Mouse (Mus musculus): ENCODE measurements around the gene Selenov. TPM values are rescaled to one million over a fixed set of nuclear protein-coding genes. Genes with fewer than 3 reads are reported as not detected.

The Selenov gene
- 0.45 and 0.66 TPM in 2 replicates for polyA plus RNA-seq (2014; fragmentation: Nextera tagmentation; extraction: Ambion mirVana)

- peak; percentile 25; the same call in 1 of the 2 replicates for ATAC-seq (ENCODE audit: insufficient read depth, low FRiP score, low TSS enrichment)
- no peaks in the 10 kb centered on the region for H3K36me3 ChIP-seq (ENCODE audit: control insufficient read depth, insufficient read depth, low read length)
- no peak within 1 kb of the TSS for H3K27ac ChIP-seq (ENCODE audit: low read depth, low read length)
- peak within 1 kb of the TSS; percentile 41 for H3K9ac ChIP-seq (ENCODE audit: low read length)
- H3K4me3 ChIP-seq (ENCODE audit: low read depth, low read length) = peak within 1 kb of the TSS; percentile 20
- WGBS = 2% methylated on average over 49 of the region's 52 CpGs
- H3K27me3 ChIP-seq (ENCODE audit: control insufficient read depth, insufficient read depth, low read length) = peaks cover 31% of the 10 kb centered on the region
- peaks cover 9% of the 10 kb centered on the region for H3K4me1 ChIP-seq (ENCODE audit: control insufficient read depth, insufficient read depth, low read length)
- DNase-seq (ENCODE audit: low spot score) = peak; percentile 61
- peak within 1 kb of the TSS; percentile 44 for H3K4me2 ChIP-seq (ENCODE audit: low read depth)
- no peaks in the 10 kb centered on the region for H3K9me3 ChIP-seq (ENCODE audit: control insufficient read depth, low read length)
Observed at GRCm38 (mm10) chr7:28290638-28291590, at the start of gene Selenov. Gene Selenov (minus strand): TSS chr7:28291186.

- DNase-seq (ENCODE audit: low spot score) = peak; percentile 49
- peak overlapping the region; percentile 76; the same call in 1 of the 2 replicates for H3K27ac ChIP-seq (ENCODE audit: low read depth, low read length)
- 82% methylated on average over 19 of the region's 19 CpGs for WGBS
Observed at GRCm38 (mm10) chr7:28339213-28339917, 48.4 kb upstream of the Selenov start.

GRCm38 (mm10) chr7:28338108-28338998 is 47.4 kb upstream of the Selenov start, which contains the start of gene Supt5:
Gene Supt5 (minus strand): TSS chr7:28338746.
- no peaks in the 10 kb centered on the region for H3K36me3 ChIP-seq (ENCODE audit: control insufficient read depth, insufficient read depth, low read length)
- H3K27ac ChIP-seq (ENCODE audit: low read depth, low read length) = peak within 1 kb of the TSS; percentile 76; the same call in 1 of the 2 replicates
- ATAC-seq (ENCODE audit: insufficient read depth, low FRiP score, low TSS enrichment) = peak; percentile 97
- peak within 1 kb of the TSS; percentile 95 for H3K9ac ChIP-seq (ENCODE audit: low read length)
- H3K27me3 ChIP-seq (ENCODE audit: control insufficient read depth, insufficient read depth, low read length) = no peaks in the 10 kb centered on the region
- DNase-seq (ENCODE audit: low spot score) = peak; percentile 98
- WGBS = under 1% methylated on average over 77 of the region's 77 CpGs
- H3K4me3 ChIP-seq (ENCODE audit: low read depth, low read length) = peak within 1 kb of the TSS; percentile 97
- 0 out of 2 replicates have a peak, but pooled peaks cover 6% of the 10 kb centered on the region for H3K4me1 ChIP-seq (ENCODE audit: control insufficient read depth, insufficient read depth, low read length)
- peak within 1 kb of the TSS; percentile 62 for H3K4me2 ChIP-seq (ENCODE audit: low read depth)
- H3K9me3 ChIP-seq (ENCODE audit: control insufficient read depth, low read length) = no peaks in the 10 kb centered on the region

More at GRCm38 (mm10) chr7:28339213-28339917, 48.4 kb upstream of the Selenov start:
- H3K36me3 ChIP-seq (ENCODE audit: control insufficient read depth, insufficient read depth, low read length) = no peaks in the 10 kb centered on the region
- H3K9ac ChIP-seq (ENCODE audit: low read length) = peak overlapping the region; percentile 95
- H3K27me3 ChIP-seq (ENCODE audit: control insufficient read depth, insufficient read depth, low read length) = no peaks in the 10 kb centered on the region
- H3K4me3 ChIP-seq (ENCODE audit: low read depth, low read length) = peak overlapping the region; percentile 97
- no peaks in the 10 kb centered on the region for H3K9me3 ChIP-seq (ENCODE audit: control insufficient read depth, low read length)
- peak overlapping the region; percentile 62 for H3K4me2 ChIP-seq (ENCODE audit: low read depth)
- 0 out of 2 replicates have a peak, but pooled peaks have one; percentile 1 for ATAC-seq (ENCODE audit: insufficient read depth, low FRiP score, low TSS enrichment)
- 0 out of 2 replicates have a peak, but pooled peaks cover 6% of the 10 kb centered on the region for H3K4me1 ChIP-seq (ENCODE audit: control insufficient read depth, insufficient read depth, low read length)

- 100% methylated on average over 2 of the region's 2 CpGs for WGBS
- Histone ChIP-seq H3K9me3 (ENCODE audit: control insufficient read depth, low read length) (no peaks in the 10 kb centered on the region), H3K4me1 (ENCODE audit: control insufficient read depth, insufficient read depth, low read length) (0 out of 2 replicates have a peak, but pooled peaks cover 6% of the 10 kb centered on the region), H3K36me3 (ENCODE audit: control insufficient read depth, insufficient read depth, low read length) (peaks cover 1% of the 10 kb centered on the region; the same call in 1 of the 2 replicates), H3K9ac (ENCODE audit: low read length) (no peak overlapping the region), H3K4me3 (ENCODE audit: low read depth, low read length) (no peak overlapping the region), H3K27me3 (ENCODE audit: control insufficient read depth, insufficient read depth, low read length) (no peaks in the 10 kb centered on the region), H3K4me2 (ENCODE audit: low read depth) (no peak overlapping the region), H3K27ac (ENCODE audit: low read depth, low read length) (no peak overlapping the region)
- ATAC-seq (ENCODE audit: insufficient read depth, low FRiP score, low TSS enrichment) (no peak), DNase-seq (ENCODE audit: low spot score) (no peak)
Observed at GRCm38 (mm10) chr7:28335471-28335870, 44.5 kb upstream of the Selenov start.

- DNase-seq (ENCODE audit: low spot score) (no peak), ATAC-seq (ENCODE audit: insufficient read depth, low FRiP score, low TSS enrichment) (no peak)
- Histone ChIP-seq H3K9me3 (ENCODE audit: control insufficient read depth, low read length) (no peaks in the 10 kb centered on the region), H3K4me2 (ENCODE audit: low read depth) (no peak overlapping the region), H3K27me3 (ENCODE audit: control insufficient read depth, insufficient read depth, low read length) (no peaks in the 10 kb centered on the region), H3K4me3 (ENCODE audit: low read depth, low read length) (no peak overlapping the region), H3K4me1 (ENCODE audit: control insufficient read depth, insufficient read depth, low read length) (0 out of 2 replicates have a peak, but pooled peaks cover 6% of the 10 kb centered on the region), H3K36me3 (ENCODE audit: control insufficient read depth, insufficient read depth, low read length) (peaks cover 4% of the 10 kb centered on the region; the same call in 1 of the 2 replicates), H3K27ac (ENCODE audit: low read depth, low read length) (no peak overlapping the region), H3K9ac (ENCODE audit: low read length) (no peak overlapping the region)
- 94% methylated on average over 4 of the region's 4 CpGs for WGBS
Observed at GRCm38 (mm10) chr7:28334534-28334933, 43.5 kb upstream of the Selenov start.

- no peaks in the 10 kb centered on the region for H3K27me3 ChIP-seq (ENCODE audit: control insufficient read depth, insufficient read depth, low read length)
- H3K4me1 ChIP-seq (ENCODE audit: control insufficient read depth, insufficient read depth, low read length) = no peaks in the 10 kb centered on the region
- H3K36me3 ChIP-seq (ENCODE audit: control insufficient read depth, insufficient read depth, low read length) = peaks cover 25% of the 10 kb centered on the region
- ATAC-seq (ENCODE audit: insufficient read depth, low FRiP score, low TSS enrichment) (no peak), DNase-seq (ENCODE audit: low spot score) (no peak)
- no peak overlapping the region for H3K4me2 ChIP-seq (ENCODE audit: low read depth)
- no peak overlapping the region for H3K27ac ChIP-seq (ENCODE audit: low read depth, low read length)
- 92% methylated on average over 2 of the region's 2 CpGs for WGBS
- no peak overlapping the region for H3K4me3 ChIP-seq (ENCODE audit: low read depth, low read length)
- no peak overlapping the region for H3K9ac ChIP-seq (ENCODE audit: low read length)
- H3K9me3 ChIP-seq (ENCODE audit: control insufficient read depth, low read length) = no peaks in the 10 kb centered on the region
Observed at GRCm38 (mm10) chr7:28328260-28328659, 37.3 kb upstream of the Selenov start.

- no peaks in the 10 kb centered on the region for H3K9me3 ChIP-seq (ENCODE audit: control insufficient read depth, low read length)
- H3K4me2 ChIP-seq (ENCODE audit: low read depth) = no peak overlapping the region
- H3K27me3 ChIP-seq (ENCODE audit: control insufficient read depth, insufficient read depth, low read length) = no peaks in the 10 kb centered on the region
- no peak overlapping the region for H3K9ac ChIP-seq (ENCODE audit: low read length)
- no peak overlapping the region for H3K4me3 ChIP-seq (ENCODE audit: low read depth, low read length)
- DNase-seq (ENCODE audit: low spot score) (no peak), ATAC-seq (ENCODE audit: insufficient read depth, low FRiP score, low TSS enrichment) (no peak)
- H3K4me1 ChIP-seq (ENCODE audit: control insufficient read depth, insufficient read depth, low read length) = no peaks in the 10 kb centered on the region
- no peak overlapping the region for H3K27ac ChIP-seq (ENCODE audit: low read depth, low read length)
- WGBS = 84% methylated on average over 4 of the region's 4 CpGs
- H3K36me3 ChIP-seq (ENCODE audit: control insufficient read depth, insufficient read depth, low read length) = peaks cover 42% of the 10 kb centered on the region
Observed at GRCm38 (mm10) chr7:28326457-28326856, 35.5 kb upstream of the Selenov start.

GRCm38 (mm10) chr7:28325293-28325692 is 34.3 kb upstream of the Selenov start:
- Histone ChIP-seq H3K36me3 (ENCODE audit: control insufficient read depth, insufficient read depth, low read length) (peaks cover 41% of the 10 kb centered on the region), H3K27me3 (ENCODE audit: control insufficient read depth, insufficient read depth, low read length) (no peaks in the 10 kb centered on the region), H3K9me3 (ENCODE audit: control insufficient read depth, low read length) (no peaks in the 10 kb centered on the region), H3K4me1 (ENCODE audit: control insufficient read depth, insufficient read depth, low read length) (no peaks in the 10 kb centered on the region), H3K9ac (ENCODE audit: low read length) (no peak overlapping the region), H3K4me2 (ENCODE audit: low read depth) (no peak overlapping the region), H3K27ac (ENCODE audit: low read depth, low read length) (no peak overlapping the region), H3K4me3 (ENCODE audit: low read depth, low read length) (no peak overlapping the region)
- 98% methylated on average over 8 of the region's 8 CpGs for WGBS
- ATAC-seq (ENCODE audit: insufficient read depth, low FRiP score, low TSS enrichment) (no peak), DNase-seq (ENCODE audit: low spot score) (no peak)
